Mouse (Mus musculus) left cerebral cortex, postnatal 14 days (tissue): Measurements from ENCODE around the gene Doc2b. TPM values are rescaled to one million over a fixed set of nuclear protein-coding genes. Genes with fewer than 3 reads are reported as not detected.
"Not testable (repeated sequence)": the region's sequence is repeated elsewhere in the genome, so short reads cannot be mapped to it uniquely, and the experiment has no call there.

ENCODE experiments used
- DNase-seq, 2 experiments: peaks; one replicate each; pipeline ENCODE4 v3.0.0; 2021 to 2022; ENCODE audit warnings: low spot score in 2 of 2, mixed read lengths in 1 of 2
- intact Hi-C: fragments of 180-260 bp; cut with DNase I; formaldehyde crosslinking; loops from one replicate; pipeline ENCODE4 v1.15.1; 2025
- total RNA-seq, 2 experiments: library from RNA; stranded (reverse); gene quantifications; 2 replicates each; pipeline ENCODE4 v1.2.3; 2021

Doc2b gene
- total RNA-seq, 2 experiments from 2014 or later: 25.0 to 34.4 TPM

DNA sequence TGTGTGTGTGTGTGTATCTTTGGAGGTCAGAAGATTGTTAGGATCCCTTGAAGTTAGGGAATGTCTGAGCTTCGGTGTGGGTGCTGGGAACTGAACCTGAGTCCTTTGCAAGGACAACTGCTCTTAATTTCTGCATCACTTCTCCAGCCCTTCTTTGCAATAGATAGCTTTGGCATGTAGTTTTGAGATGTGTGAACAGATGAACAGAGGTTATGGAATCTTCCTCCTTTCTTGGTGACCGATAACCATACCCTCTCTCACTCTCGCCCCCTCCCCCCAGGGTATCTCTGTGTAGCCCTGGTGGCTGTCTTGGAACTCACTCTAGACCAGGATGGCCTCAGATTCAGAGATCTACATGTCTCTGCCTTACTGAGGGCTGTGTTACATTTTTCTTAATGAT, 51.1 kb downstream of the Doc2b start:
- DNase-seq: no peak
- intact Hi-C loops: no loop called here

DNA sequence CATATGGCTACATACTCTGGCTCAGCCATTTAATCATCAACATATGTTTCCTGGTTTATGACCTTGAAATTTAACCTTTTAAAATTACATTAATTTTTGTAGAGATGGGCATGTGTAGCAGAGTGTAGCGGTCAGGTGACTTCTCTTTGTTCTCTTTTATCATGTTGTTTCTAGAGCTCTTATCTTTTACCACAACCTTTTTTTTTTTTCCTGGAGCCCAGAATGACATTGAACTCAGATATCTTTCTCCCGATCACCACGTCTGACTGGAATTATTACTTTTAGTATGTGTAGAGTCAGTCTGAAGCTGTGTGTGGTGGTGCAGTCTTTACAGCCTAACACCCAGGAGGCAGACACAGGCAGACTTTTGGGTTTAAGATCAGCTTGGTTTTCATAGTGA, 54.2 kb downstream of the Doc2b start:
- no peak for DNase-seq
- intact Hi-C loops: no loop called here

DNA sequence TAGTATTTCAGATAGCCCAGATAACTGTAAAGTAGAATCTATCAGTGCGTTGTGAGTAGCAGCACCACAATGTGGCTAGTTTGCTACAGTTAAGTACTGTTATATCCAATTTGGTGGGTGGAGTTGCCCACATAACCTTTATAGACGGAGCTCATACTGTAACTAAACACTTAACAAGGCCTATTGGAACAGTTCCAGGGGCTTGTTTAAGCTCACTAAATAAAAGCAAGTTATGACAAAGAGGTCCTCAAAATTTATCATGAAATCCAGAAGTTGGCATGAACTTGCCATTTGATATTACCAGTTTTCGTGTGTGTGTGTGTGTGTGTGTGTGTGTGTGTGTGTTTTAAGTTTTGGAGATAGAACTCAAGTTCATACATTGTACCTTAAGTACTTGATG, 55.6 kb downstream of the Doc2b start:
- intact Hi-C loops: no loop called here
- no peak for DNase-seq

GRCm38 (mm10) chr11:75738477-75738821, 57.4 kb downstream of the Doc2b start:
- intact Hi-C loops: no loop called here
- no peak for DNase-seq

DNA sequence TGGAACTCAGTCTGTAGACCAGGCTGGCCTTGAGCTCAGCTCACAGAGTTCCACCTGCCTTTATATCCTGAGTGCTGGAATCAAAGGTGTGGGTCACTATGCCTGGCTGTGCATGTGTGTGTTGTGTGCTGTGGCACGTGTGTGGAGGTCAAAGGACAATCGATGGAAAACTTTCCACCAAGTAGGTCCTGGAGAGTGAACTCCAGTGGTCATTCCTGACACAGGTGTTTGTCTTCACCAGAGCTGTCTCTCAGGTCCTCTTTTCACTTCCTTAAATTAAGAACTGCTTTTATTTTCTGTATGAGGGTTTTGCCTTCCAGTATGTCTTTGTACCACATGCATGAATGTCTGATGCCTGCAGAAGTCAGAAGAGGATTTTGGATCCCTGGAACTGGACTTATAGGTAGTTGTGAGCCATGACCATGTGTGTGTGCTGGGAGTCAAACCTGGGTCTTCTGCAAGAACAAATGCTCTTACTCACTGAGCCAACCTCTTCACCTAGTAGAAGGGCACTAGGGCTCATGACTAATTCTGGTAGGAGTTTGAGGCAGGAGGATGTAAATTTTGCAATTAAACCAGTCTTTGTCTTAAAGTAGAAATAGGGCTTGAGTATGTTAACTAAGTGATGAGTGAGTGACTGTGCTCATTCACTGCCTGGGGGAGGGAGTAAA, 57.9 kb downstream of the Doc2b start:
- intact Hi-C loops: no loop called here
- no peak for DNase-seq

- intact Hi-C loops: no loop called here
- no peak for DNase-seq
Observed at GRCm38 (mm10) chr11:75736978-75737377, 58.9 kb downstream of the Doc2b start.

- intact Hi-C loops: no loop called here
- DNase-seq: no peak
Observed at GRCm38 (mm10) chr11:75735462-75736252, 60.2 kb downstream of the Doc2b start.

GRCm38 (mm10) chr11:75733227-75733940, 62.5 kb downstream of the Doc2b start:
- intact Hi-C loops: no loop called here

GRCm38 (mm10) chr11:75732434-75733226, 63.2 kb downstream of the Doc2b start, which contains the start of gene Ywhae:
Ywhae (plus strand) TSS chr11:75732869.
- intact Hi-C loops: no loop called here
- peak; percentile 92 to 93 for DNase-seq

More at GRCm38 (mm10) chr11:75733227-75733940, 62.5 kb downstream of the Doc2b start:
- DNase-seq: peak; percentile 50 to 62

DNA sequence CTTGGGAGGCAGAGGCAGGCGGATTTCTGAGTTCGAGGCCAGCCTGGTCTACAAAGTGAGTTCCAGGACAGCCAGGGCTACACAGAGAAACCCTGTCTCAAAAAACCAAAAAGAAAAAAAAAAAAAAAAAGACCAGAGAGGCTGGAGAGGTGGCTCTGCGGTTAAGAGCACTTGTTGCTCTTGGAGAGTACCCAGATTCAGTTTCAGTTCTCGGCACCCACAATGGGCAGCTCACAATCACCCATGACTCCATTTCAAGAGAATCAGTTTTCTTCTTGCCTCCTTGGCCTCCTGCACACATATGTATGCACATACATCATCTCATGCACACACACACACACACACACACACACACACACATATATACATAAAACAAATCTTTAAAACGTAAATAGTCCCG, 68.2 kb downstream of the Doc2b start:
- not testable (repeated sequence) for DNase-seq

DNA sequence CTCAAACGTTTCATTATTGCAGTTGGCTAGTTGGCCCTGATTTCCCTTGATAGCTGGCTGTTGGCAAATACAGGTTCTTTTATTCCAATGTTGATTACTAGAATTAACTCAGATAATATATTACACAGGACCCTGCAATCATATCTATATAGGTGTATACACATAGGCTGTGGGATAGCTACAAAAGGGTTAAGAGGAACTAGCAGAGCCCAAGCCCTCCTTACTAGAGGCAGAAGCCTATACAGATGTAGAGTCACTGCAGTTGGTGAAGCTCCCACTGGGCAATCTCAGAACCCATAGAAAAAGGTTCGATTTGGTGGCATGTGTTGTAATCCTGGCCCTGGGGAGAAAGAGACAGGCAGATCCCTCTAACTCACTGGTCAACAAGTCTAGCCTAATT, 68.7 kb downstream of the Doc2b start:
- intact Hi-C loops: no loop called here
- DNase-seq: no peak

More for the DNA sequence above, 68.2 kb downstream of the Doc2b start:
- intact Hi-C loops: not testable (repeated sequence)

- DNase-seq: no peak
Observed at GRCm38 (mm10) chr11:75722339-75722738, 73.5 kb downstream of the Doc2b start.

More at GRCm38 (mm10) chr11:75722339-75722738, 73.5 kb downstream of the Doc2b start:
- intact Hi-C loops: no loop called here

Other genes starting within 250 kb of the Doc2b start
- gene Pitpna, start 208.0 kb downstream of the Doc2b start, total RNA-seq: 100 to 1,000 TPM; 336 to 338 TPM
- gene Inpp5k, start 165.1 kb downstream of the Doc2b start, total RNA-seq: 10 to 100 TPM; 43.2 to 44.4 TPM
- 10 to 100 TPM; 20.5 to 21.7 TPM for gene Myo1c, start 145.5 kb downstream of the Doc2b start, total RNA-seq
- gene Crk, start 116.8 kb downstream of the Doc2b start, total RNA-seq: 100 to 1,000 TPM; 119 to 132 TPM
- gene Ywhae, start 63.2 kb downstream of the Doc2b start, total RNA-seq: 1,000 to 10,000 TPM; 1,280 to 1,321 TPM
- 1 to 10 TPM; 2.9 to 3.4 TPM for gene Rph3al, start 142.4 kb upstream of the Doc2b start, total RNA-seq
- gene 1700016K19Rik, start 203.9 kb upstream of the Doc2b start, total RNA-seq: 1 to 10 TPM; 3.8 to 6.8 TPM
- gene Rflnb, start 231.7 kb upstream of the Doc2b start, total RNA-seq: 10 to 100 TPM; 14.3 to 15.8 TPM